Mouse (Mus musculus): ENCODE data around the gene Fam163a.

DNA sequence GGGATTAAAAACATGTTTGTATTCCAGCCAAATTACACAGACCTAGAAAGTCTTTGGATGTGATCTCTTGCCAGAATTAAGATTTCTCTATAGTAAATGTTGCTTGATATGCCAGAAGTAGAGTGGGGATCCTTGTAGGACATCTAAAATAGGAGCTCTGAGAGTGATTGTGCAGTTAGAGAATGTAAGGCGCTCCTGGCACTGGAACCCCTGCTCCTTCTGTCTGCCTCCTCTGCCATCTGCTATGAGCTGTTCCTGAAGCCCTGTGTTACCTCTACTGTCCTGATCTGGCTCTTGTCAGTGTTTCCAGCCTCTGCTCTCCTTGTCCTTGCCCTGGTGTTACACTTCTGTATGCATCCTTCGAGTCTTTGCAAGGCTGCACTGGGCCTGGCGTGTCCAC lies 18.2 kb downstream of the Fam163a start:
- no peak for TF ChIP-seq CTCF (IDR thresholded peaks at IDR 0.05; ENCODE audit: low read depth, low read length)
- no peak for TF ChIP-seq POLR2A (IDR thresholded peaks at IDR 0.05; ENCODE audit: extremely low read depth, insufficient read depth, low read length)
